Comparison of ENCODE assay signal across 9 mouse cellular contexts in genomic region chr5:119749153-119749552, GRCm38 (mm10).
DNase-seq lines count a peak whose midpoint lies in the region; ATAC-seq lines count a peak whose summit lies in the region.
"Had no signal": no experiment of that assay in that cellular context is flagged by ENCODE, and none has a peak within 500 bp of the region (broad histone marks: within the 10 kb centered on the region; RNA-seq: fewer than 3 reads in every experiment).

No protein-coding gene starts in this region.

- H3K9me3 ChIP-seq in heart, embryonic 15.5 days (replicated peaks): no peaks in the 10 kb centered on the region
- H3K9me3 ChIP-seq in embryonic facial prominence, embryonic 13.5 days: no peaks in the 10 kb centered on the region
- H3K9me3 ChIP-seq in intestine, embryonic 15.5 days: no peaks in the 10 kb centered on the region
- H3K9me3 ChIP-seq in midbrain, embryonic 13.5 days: 0 out of 2 replicates have a peak, but pooled peaks cover 4% of the 10 kb centered on the region

- H3K4me3 ChIP-seq in heart, embryonic 15.5 days: no peak overlapping the region; the same call in 1 of the 2 replicates
- H3K4me3 ChIP-seq in embryonic facial prominence, embryonic 13.5 days: peak overlapping the region; percentile 25
- H3K4me3 ChIP-seq in intestine, embryonic 15.5 days (replicated peaks): no peak overlapping the region
- H3K4me3 ChIP-seq in midbrain, embryonic 13.5 days (replicated peaks): peak overlapping the region; percentile 23; the same call in 1 of the 2 replicates

- no peak for DNase-seq in heart, adult 11 months
- no peak for DNase-seq in layer of hippocampus, postnatal 10 days (ENCODE audit: low spot score in 2 of 2)
- DNase-seq in frontal cortex, postnatal 36 days (ENCODE audit: low spot score in 2 of 2): no peak
- no peak for DNase-seq in left cerebral cortex, postnatal 14 days (ENCODE audit: low spot score in 2 of 2)
- DNase-seq: layer of hippocampus, postnatal 36 days had no signal

- peaks cover 47% of the 10 kb centered on the region for H3K27me3 ChIP-seq in heart, embryonic 15.5 days
- peaks cover 59% of the 10 kb centered on the region for H3K27me3 ChIP-seq in embryonic facial prominence, embryonic 13.5 days
- peaks cover 17% of the 10 kb centered on the region for H3K27me3 ChIP-seq in intestine, embryonic 15.5 days (replicated peaks)
- peaks cover 43% of the 10 kb centered on the region for H3K27me3 ChIP-seq in midbrain, embryonic 13.5 days

- H3K27ac ChIP-seq in heart, embryonic 15.5 days: no peak overlapping the region
- no peak overlapping the region for H3K27ac ChIP-seq in embryonic facial prominence, embryonic 13.5 days
- H3K27ac ChIP-seq in intestine, embryonic 15.5 days: no peak overlapping the region
- no peak overlapping the region for H3K27ac ChIP-seq in midbrain, embryonic 13.5 days

- ATAC-seq in heart, embryonic 15.5 days (replicated peaks; ENCODE audit: insufficient number of reproducible peaks, insufficient read depth, low FRiP score, low read depth): no peak
- ATAC-seq in embryonic facial prominence, embryonic 13.5 days (ENCODE audit: insufficient number of reproducible peaks, insufficient read depth, low FRiP score, low TSS enrichment, low read depth): no peak
- ATAC-seq in intestine, embryonic 15.5 days: no peak
- no peak for ATAC-seq in midbrain, embryonic 13.5 days

- H3K9ac ChIP-seq in heart, embryonic 15.5 days: no peak overlapping the region
- H3K9ac ChIP-seq in embryonic facial prominence, embryonic 13.5 days: 0 out of 2 replicates have a peak overlapping the region, but pooled peaks have one; percentile 12
- no peak overlapping the region for H3K9ac ChIP-seq in intestine, embryonic 15.5 days
- H3K9ac ChIP-seq in midbrain, embryonic 13.5 days (replicated peaks): no peak overlapping the region

- peaks cover 7% of the 10 kb centered on the region for H3K4me1 ChIP-seq in heart, embryonic 15.5 days (replicated peaks)
- peaks cover 9% of the 10 kb centered on the region; the same call in 1 of the 2 replicates for H3K4me1 ChIP-seq in embryonic facial prominence, embryonic 13.5 days
- H3K4me1 ChIP-seq in intestine, embryonic 15.5 days (replicated peaks): no peaks in the 10 kb centered on the region; the same call in 1 of the 2 replicates
- H3K4me1 ChIP-seq in midbrain, embryonic 13.5 days (replicated peaks): peaks cover 11% of the 10 kb centered on the region

- H3K4me2 ChIP-seq in heart, embryonic 15.5 days: peak overlapping the region; percentile 60
- peak overlapping the region; percentile 54 for H3K4me2 ChIP-seq in embryonic facial prominence, embryonic 13.5 days
- peak overlapping the region; percentile 43 for H3K4me2 ChIP-seq in intestine, embryonic 15.5 days (replicated peaks)
- H3K4me2 ChIP-seq in midbrain, embryonic 13.5 days (replicated peaks): peak overlapping the region; percentile 43

- WGBS in heart, embryonic 15.5 days: 16% methylated on average over 10 of the region's 17 CpGs
- WGBS in embryonic facial prominence, embryonic 13.5 days: 5% methylated on average over 15 of the region's 17 CpGs
- 9% methylated on average over 16 of the region's 17 CpGs for WGBS in intestine, embryonic 15.5 days
- 9% methylated on average over 17 of the region's 17 CpGs for WGBS in midbrain, embryonic 13.5 days

- intact Hi-C loops in left cerebral cortex, postnatal 14 days (cut with DNase I): no loop called here

- H3K36me3 ChIP-seq in heart, embryonic 15.5 days: no peaks in the 10 kb centered on the region
- H3K36me3 ChIP-seq in embryonic facial prominence, embryonic 13.5 days: no peaks in the 10 kb centered on the region
- no peaks in the 10 kb centered on the region for H3K36me3 ChIP-seq in intestine, embryonic 15.5 days
- H3K36me3 ChIP-seq in midbrain, embryonic 13.5 days: no peaks in the 10 kb centered on the region

Comparison
In these comparisons a context has a peak if more than half of its experiments do, and no peak if none do; other contexts are left out.
1. H3K4me3 ChIP-seq: peak in embryonic facial prominence, embryonic 13.5 days (single experiment) and midbrain, embryonic 13.5 days (single experiment); none in heart, embryonic 15.5 days (single experiment) and intestine, embryonic 15.5 days (single experiment).
2. Peak in every context shown above with its lines, with median percentiles within 50 percentile points of each other: H3K4me2 ChIP-seq.